Mouse (Mus musculus) CH12.LX (cell line): ENCODE measurements around the gene Gapvd1.
"Not testable (repeated sequence)": the region's sequence is repeated elsewhere in the genome, so short reads cannot be mapped to it uniquely, and the experiment has no call there.

Source experiments
- CTCF ChIP-seq, 2 experiments: IDR thresholded peaks in 1 of 2; conservative IDR thresholded peaks in 1 of 2; 2 replicates each; pipeline ENCODE4 v1.5.1; 2011 to 2012; ENCODE audit warnings: low read depth in 2 of 2, low read length in 2 of 2, improper control_type of control experiment in 1 of 2, inconsistent platforms in 1 of 2, mild to moderate bottlenecking in 1 of 2, moderate library complexity in 1 of 2
- ELF1 ChIP-seq: IDR thresholded peaks from 2 replicates; pipeline ENCODE4 v1.6.1; 2014; ENCODE audit warnings: low read depth, mild to moderate bottlenecking, inconsistent platforms, low read length, improper control_type of control experiment
- MAFK ChIP-seq: IDR thresholded peaks from 2 replicates; pipeline ENCODE4 v1.6.1; 2011; ENCODE audit warnings: low read length, improper control_type of control experiment; ENCODE audit not compliant: insufficient replicate concordance
- MXI1 ChIP-seq: IDR thresholded peaks from 2 replicates; pipeline ENCODE4 v1.6.1; 2011; ENCODE audit warnings: mild to moderate bottlenecking, low read depth, low read length, improper control_type of control experiment
- MYC ChIP-seq: IDR thresholded peaks from 2 replicates; pipeline ENCODE4 v1.6.1; 2011; ENCODE audit warnings: low read depth, mild to moderate bottlenecking, improper control_type of control experiment, low read length
- POLR2A ChIP-seq: IDR thresholded peaks from 2 replicates; pipeline ENCODE4 v1.6.1; 2011; ENCODE audit warnings: low read depth, mild to moderate bottlenecking, improper control_type of control experiment, low read length
- POLR2AphosphoS2 ChIP-seq: IDR thresholded peaks from 2 replicates; pipeline ENCODE4 v1.6.1; 2011; ENCODE audit warnings: low read depth, low read length, improper control_type of control experiment
- RCOR1 ChIP-seq: conservative IDR thresholded peaks from 2 replicates; pipeline ENCODE4 v1.6.1; 2012; ENCODE audit warnings: low read depth, mild to moderate bottlenecking, inconsistent platforms, low read length, improper control_type of control experiment
- SIN3A ChIP-seq: IDR thresholded peaks from 2 replicates; pipeline ENCODE4 v1.6.1; 2012; ENCODE audit warnings: low read length, improper control_type of control experiment, inconsistent platforms
- TBP ChIP-seq: conservative IDR thresholded peaks from 2 replicates; pipeline ENCODE4 v1.6.1; 2011; ENCODE audit warnings: low read depth, low read length, improper control_type of control experiment
- UBTF ChIP-seq: IDR thresholded peaks from 2 replicates; pipeline ENCODE4 v1.6.1; 2012; ENCODE audit warnings: low read depth, mild to moderate bottlenecking, inconsistent platforms, low read length, improper control_type of control experiment, moderate library complexity
- ZC3H11A ChIP-seq: IDR thresholded peaks from 2 replicates; pipeline ENCODE4 v1.6.1; 2012; ENCODE audit warnings: low read depth, mild to moderate bottlenecking, inconsistent platforms, low read length, improper control_type of control experiment

- TF ChIP-seq RCOR1, MAFK, ELF1, POLR2A, MXI1, ZC3H11A, SIN3A, MYC, UBTF, POLR2AphosphoS2: not testable (repeated sequence)
- TF ChIP-seq TBP (0 out of 2 replicates have a peak, but pooled peaks have one; percentile 27), CTCF (conservative IDR thresholded peaks at IDR 0.05 in 1 of 2, IDR thresholded peaks at IDR 0.05 in 1 of 2; ENCODE audit: low read depth in 2 of 2, low read length in 2 of 2) (0 out of 4 replicates have a peak, but pooled peaks of 1 of the 2 experiments have one; percentile 5)
Measured at GRCm38 (mm10) chr2:34792543-34792942, 37.5 kb upstream of the Gapvd1 start.
